Mouse (Mus musculus) CH12.LX (cell line): Measurements from ENCODE around the gene Il5ra. TPM values are rescaled to one million over a fixed set of nuclear protein-coding genes. Genes with fewer than 3 reads are reported as not detected.

Experiments
- DNase-seq: peaks from one replicate; pipeline ENCODE4 v3.0.0-alpha.2; 2013; ENCODE audit errors: extremely low read depth
- H3K27ac ChIP-seq: 2 replicates; pipeline ENCODE4 v1.5.1; 2012; ENCODE audit warnings: low read depth, mild to moderate bottlenecking, control low read depth, moderate library complexity; ENCODE audit not compliant: insufficient read depth
- H3K27me3 ChIP-seq: replicated peaks from 2 replicates; pipeline ENCODE3; 2012; ENCODE audit warnings: inconsistent platforms
- H3K36me3 ChIP-seq, 2 experiments: replicated peaks in 1 of 2; 2 replicates each; pipeline versions ENCODE3 to v1.6.1; 2012; ENCODE audit warnings: inconsistent platforms in 1 of 2, low read length in 1 of 2, mild to moderate bottlenecking in 1 of 2, mixed read lengths in 1 of 2, moderate library complexity in 1 of 2; ENCODE audit not compliant: control insufficient read depth in 1 of 2, insufficient read depth in 1 of 2
- H3K4me1 ChIP-seq, 2 experiments: 2 replicates each; pipeline ENCODE4 v1.6.1; 2012; ENCODE audit warnings: inconsistent platforms in 1 of 2, moderate library complexity in 1 of 2; ENCODE audit not compliant: insufficient read depth in 2 of 2, control insufficient read depth in 1 of 2
- H3K4me2 ChIP-seq: 2 replicates; pipeline ENCODE4 v1.6.1; 2012; ENCODE audit warnings: low read depth, mild to moderate bottlenecking, control low read depth; ENCODE audit not compliant: poor library complexity, insufficient read depth, severe bottlenecking
- H3K4me3 ChIP-seq, 3 experiments: fragments of 150-350 bp in 1 of 3; sonication (generic) in 1 of 3; replicated peaks in 1 of 3; 2 replicates each; pipeline versions ENCODE3 to v1.5.1; 2011 to 2012; ENCODE audit warnings: low read depth in 2 of 3, low read length in 2 of 3, mild to moderate bottlenecking in 2 of 3, moderate library complexity in 2 of 3, control low read depth in 1 of 3, improper control_type of control experiment in 1 of 3, inconsistent platforms in 1 of 3, mixed read lengths in 1 of 3; ENCODE audit not compliant: poor library complexity in 1 of 3
- H3K79me2 ChIP-seq: replicated peaks from 2 replicates; pipeline ENCODE4 v1.6.1; 2012; ENCODE audit warnings: mild to moderate bottlenecking, moderate library complexity; ENCODE audit not compliant: control insufficient read depth, poor library complexity, insufficient read depth, severe bottlenecking; ENCODE audit errors: extremely low read depth
- H3K9ac ChIP-seq: 2 replicates; pipeline ENCODE4 v1.6.1; 2012; ENCODE audit warnings: low read depth, mild to moderate bottlenecking, control low read depth, moderate library complexity; ENCODE audit not compliant: insufficient read depth
- H3K9me3 ChIP-seq: replicated peaks from 2 replicates; pipeline ENCODE3; 2012; ENCODE audit warnings: low read length, inconsistent platforms, mixed read lengths
- BHLHE40 ChIP-seq: IDR thresholded peaks from 2 replicates; pipeline ENCODE4 v1.6.1; 2011; ENCODE audit warnings: mild to moderate bottlenecking, low read depth, low read length, improper control_type of control experiment
- CHD1 ChIP-seq: IDR thresholded peaks from 2 replicates; pipeline ENCODE4 v1.6.1; 2012; ENCODE audit warnings: low read depth, low read length, improper control_type of control experiment, inconsistent platforms
- CHD2 ChIP-seq: IDR thresholded peaks from 2 replicates; pipeline ENCODE4 v1.6.1; 2011; ENCODE audit warnings: low read length, improper control_type of control experiment
- CTCF ChIP-seq, 2 experiments: IDR thresholded peaks in 1 of 2; conservative IDR thresholded peaks in 1 of 2; 2 replicates each; pipeline ENCODE4 v1.5.1; 2011 to 2012; ENCODE audit warnings: low read depth in 2 of 2, low read length in 2 of 2, improper control_type of control experiment in 1 of 2, inconsistent platforms in 1 of 2, mild to moderate bottlenecking in 1 of 2, moderate library complexity in 1 of 2
- E2F4 ChIP-seq: IDR thresholded peaks from 2 replicates; pipeline ENCODE4 v1.6.1; 2011; ENCODE audit warnings: low read depth, low read length, improper control_type of control experiment; ENCODE audit not compliant: insufficient replicate concordance
- ELF1 ChIP-seq: IDR thresholded peaks from 2 replicates; pipeline ENCODE4 v1.6.1; 2014; ENCODE audit warnings: low read depth, mild to moderate bottlenecking, inconsistent platforms, low read length, improper control_type of control experiment
- EP300 ChIP-seq: IDR thresholded peaks from 2 replicates; pipeline ENCODE4 v1.6.1; 2011; ENCODE audit warnings: low read length, improper control_type of control experiment
- ETS1 ChIP-seq: conservative IDR thresholded peaks from 2 replicates; pipeline ENCODE4 v1.6.1; 2012; ENCODE audit warnings: low read depth, mild to moderate bottlenecking, inconsistent platforms, low read length, improper control_type of control experiment, moderate library complexity
- GABPA ChIP-seq: IDR thresholded peaks from 2 replicates; pipeline ENCODE4 v1.6.1; 2012; ENCODE audit warnings: low read depth, low read length, improper control_type of control experiment, inconsistent platforms; ENCODE audit not compliant: insufficient replicate concordance
- HCFC1 ChIP-seq: IDR thresholded peaks from 2 replicates; pipeline ENCODE4 v1.6.1; 2012; ENCODE audit warnings: low read depth, mild to moderate bottlenecking, inconsistent platforms, low read length, improper control_type of control experiment
- IRF4 ChIP-seq: IDR thresholded peaks from 2 replicates; pipeline ENCODE4 v1.6.1; 2014; ENCODE audit warnings: low read depth, mild to moderate bottlenecking, inconsistent platforms, low read length, improper control_type of control experiment
- JUN ChIP-seq: IDR thresholded peaks from 2 replicates; pipeline ENCODE4 v1.6.1; 2011; ENCODE audit warnings: low read depth, mild to moderate bottlenecking, low read length, improper control_type of control experiment, moderate library complexity; ENCODE audit not compliant: insufficient read depth
- JUND ChIP-seq: conservative IDR thresholded peaks from 2 replicates; pipeline ENCODE4 v1.6.1; 2011; ENCODE audit warnings: low read depth, low read length, improper control_type of control experiment
- KAT2A ChIP-seq: IDR thresholded peaks from 2 replicates; pipeline ENCODE4 v1.6.1; 2012; ENCODE audit warnings: low read length, improper control_type of control experiment, inconsistent platforms; ENCODE audit not compliant: insufficient replicate concordance
- MAFK ChIP-seq: IDR thresholded peaks from 2 replicates; pipeline ENCODE4 v1.6.1; 2011; ENCODE audit warnings: low read length, improper control_type of control experiment; ENCODE audit not compliant: insufficient replicate concordance
- MAX ChIP-seq: IDR thresholded peaks from 2 replicates; pipeline ENCODE4 v1.6.1; 2011; ENCODE audit warnings: low read length, improper control_type of control experiment
- MAZ ChIP-seq: IDR thresholded peaks from 2 replicates; pipeline ENCODE4 v1.6.1; 2012; ENCODE audit warnings: low read depth, mild to moderate bottlenecking, inconsistent platforms, low read length, improper control_type of control experiment, moderate library complexity
- MEF2A ChIP-seq: IDR thresholded peaks from 2 replicates; pipeline ENCODE4 v1.6.1; 2014; ENCODE audit warnings: low read depth, mild to moderate bottlenecking, inconsistent platforms, low read length, improper control_type of control experiment, borderline replicate concordance
- MXI1 ChIP-seq: IDR thresholded peaks from 2 replicates; pipeline ENCODE4 v1.6.1; 2011; ENCODE audit warnings: mild to moderate bottlenecking, low read depth, low read length, improper control_type of control experiment
- MYC ChIP-seq: IDR thresholded peaks from 2 replicates; pipeline ENCODE4 v1.6.1; 2011; ENCODE audit warnings: low read depth, mild to moderate bottlenecking, improper control_type of control experiment, low read length
- NELFE ChIP-seq: IDR thresholded peaks from 2 replicates; pipeline ENCODE4 v1.6.1; 2011; ENCODE audit warnings: low read depth, low read length, improper control_type of control experiment
- NRF1 ChIP-seq: IDR thresholded peaks from 2 replicates; pipeline ENCODE4 v1.6.1; 2014; ENCODE audit warnings: low read depth, mild to moderate bottlenecking, inconsistent platforms, low read length, improper control_type of control experiment, moderate library complexity
- PAX5 ChIP-seq: IDR thresholded peaks from 2 replicates; pipeline ENCODE4 v1.6.1; 2012; ENCODE audit warnings: low read length, inconsistent platforms, mixed read lengths
- POLR2A ChIP-seq: IDR thresholded peaks from 2 replicates; pipeline ENCODE4 v1.6.1; 2011; ENCODE audit warnings: low read depth, mild to moderate bottlenecking, improper control_type of control experiment, low read length
- POLR2AphosphoS2 ChIP-seq: IDR thresholded peaks from 2 replicates; pipeline ENCODE4 v1.6.1; 2011; ENCODE audit warnings: low read depth, low read length, improper control_type of control experiment
- RAD21 ChIP-seq: IDR thresholded peaks from 2 replicates; pipeline ENCODE4 v1.6.1; 2011; ENCODE audit warnings: low read depth, mild to moderate bottlenecking, low read length, improper control_type of control experiment, moderate library complexity
- RCOR1 ChIP-seq: conservative IDR thresholded peaks from 2 replicates; pipeline ENCODE4 v1.6.1; 2012; ENCODE audit warnings: low read depth, mild to moderate bottlenecking, inconsistent platforms, low read length, improper control_type of control experiment
- SIN3A ChIP-seq: IDR thresholded peaks from 2 replicates; pipeline ENCODE4 v1.6.1; 2012; ENCODE audit warnings: low read length, improper control_type of control experiment, inconsistent platforms
- SMC3 ChIP-seq: IDR thresholded peaks from 2 replicates; pipeline ENCODE4 v1.6.1; 2011; ENCODE audit warnings: low read depth, low read length, improper control_type of control experiment
- TBP ChIP-seq: conservative IDR thresholded peaks from 2 replicates; pipeline ENCODE4 v1.6.1; 2011; ENCODE audit warnings: low read depth, low read length, improper control_type of control experiment
- TCF12 ChIP-seq: IDR thresholded peaks from 2 replicates; pipeline ENCODE4 v1.6.1; 2014; ENCODE audit warnings: low read depth, mild to moderate bottlenecking, inconsistent platforms, low read length, improper control_type of control experiment
- UBTF ChIP-seq: IDR thresholded peaks from 2 replicates; pipeline ENCODE4 v1.6.1; 2012; ENCODE audit warnings: low read depth, mild to moderate bottlenecking, inconsistent platforms, low read length, improper control_type of control experiment, moderate library complexity
- USF1 ChIP-seq: IDR thresholded peaks from 2 replicates; pipeline ENCODE4 v1.6.1; 2014; ENCODE audit warnings: low read depth, mild to moderate bottlenecking, inconsistent platforms, low read length, improper control_type of control experiment
- USF2 ChIP-seq: conservative IDR thresholded peaks from 2 replicates; pipeline ENCODE4 v1.6.1; 2011; ENCODE audit warnings: low read depth, low read length, improper control_type of control experiment
- ZC3H11A ChIP-seq: IDR thresholded peaks from 2 replicates; pipeline ENCODE4 v1.6.1; 2012; ENCODE audit warnings: low read depth, mild to moderate bottlenecking, inconsistent platforms, low read length, improper control_type of control experiment
- ZKSCAN1 ChIP-seq: IDR thresholded peaks from 2 replicates; pipeline ENCODE4 v1.6.1; 2012; ENCODE audit warnings: low read depth, inconsistent platforms, low read length, improper control_type of control experiment, borderline replicate concordance
- ZMIZ1 ChIP-seq: IDR thresholded peaks from 2 replicates; pipeline ENCODE4 v1.6.1; 2012; ENCODE audit warnings: low read depth, mild to moderate bottlenecking, inconsistent platforms, low read length, improper control_type of control experiment
- ZNF384 ChIP-seq: IDR thresholded peaks from 2 replicates; pipeline ENCODE4 v1.6.1; 2012; ENCODE audit warnings: low read depth, low read length, improper control_type of control experiment, inconsistent platforms
- dilution Hi-C: fragments of 300-500 bp; cut with MboI; formaldehyde crosslinking; loops from 2 replicates; pipeline ENCODE4 v1.14.3; 2020; ENCODE audit warnings: low sequenced_read_pairs; ENCODE audit not compliant: extremely low pct_unique_long_range_greater_than_20kb, extremely low pct_ligation_motif_present
- in situ Hi-C: fragments of 300-500 bp; cut with MboI; formaldehyde crosslinking; loops from 3 replicates; pipeline ENCODE4 v1.14.3; 2019; ENCODE audit warnings: low sequenced_read_pairs, low pct_ligation_motif_present, low pct_unique_long_range_greater_than_20kb, mixed read lengths
- polyA plus RNA-seq: library from polyadenylated mRNA; unstranded; fragments of >175 nt; gene quantifications from 2 replicates; pipeline ENCODE4 v1.2.1, GENCODE M21; 2012; ENCODE audit warnings: low read depth; ENCODE audit not compliant: insufficient read length
- total RNA-seq, 2 experiments: library from RNA; depleted of rRNA; stranded (reverse); fragments of 300-350 nt in 1 of 2; fragments of >200 nt in 1 of 2; gene quantifications; 2 replicates each; pipeline ENCODE4 v1.2.3; 2012 to 2014

Gene Il5ra
- total and polyA plus RNA-seq, 3 experiments: 65.0 to 119 (median 70.2) TPM

GRCm38 (mm10) chr6:106750291-106750690 lies 1.5 kb upstream of the Il5ra start:
- Histone ChIP-seq H3K4me2 (peak overlapping the region; percentile 86), H3K27ac (peak overlapping the region; percentile 86), H3K4me1 (peaks cover 2 to 19% of the 10 kb centered on the region in 2 experiments; a peak in 2 of 4 replicates), H3K4me3 (peak overlapping the region; percentile 26 to 34 (median 31)), H3K36me3 (no peaks in the 10 kb centered on the region), H3K79me2 (peaks cover 13% of the 10 kb centered on the region), H3K9me3 (no peaks in the 10 kb centered on the region), H3K27me3 (no peaks in the 10 kb centered on the region), H3K9ac (peak overlapping the region; percentile 65)
- TF ChIP-seq RCOR1 (no peak; the same call in 1 of the 2 replicates), IRF4 (peak; percentile 97), CTCF (conservative IDR thresholded peaks at IDR 0.05 in 1 of 2, IDR thresholded peaks at IDR 0.05 in 1 of 2; ENCODE audit: low read depth in 2 of 2, low read length in 2 of 2) (no peak), KAT2A (no peak), SMC3 (no peak), ZMIZ1 (peak; percentile 16; the same call in 1 of the 2 replicates), BHLHE40 (peak; percentile 64), MYC (peak; percentile 88), MAFK (0 out of 2 replicates have a peak, but pooled peaks have one; percentile 40), NRF1 (no peak), ZKSCAN1 (no peak), RAD21 (no peak; the same call in 1 of the 2 replicates), ELF1 (no peak), JUN (no peak; the same call in 1 of the 2 replicates), USF2 (no peak), NELFE (0 out of 2 replicates have a peak, but pooled peaks have one; percentile 8), JUND (0 out of 2 replicates have a peak, but pooled peaks have one; percentile 62), MXI1 (0 out of 2 replicates have a peak, but pooled peaks have one; percentile 57), POLR2A (peak; percentile 38; the same call in 1 of the 2 replicates), E2F4 (no peak), EP300 (peak; percentile 97), USF1 (no peak), ZNF384 (peak; percentile 93), SIN3A (peak; percentile 79; the same call in 1 of the 2 replicates), TCF12 (peak; percentile 87), UBTF (no peak), CHD1 (no peak), CHD2 (peak; percentile 62), ETS1 (peak; percentile 93), POLR2AphosphoS2 (no peak), MEF2A (peak; percentile 77; the same call in 1 of the 2 replicates), TBP (peak; percentile 70; the same call in 1 of the 2 replicates), PAX5 (no peak), MAZ (peak; percentile 18; the same call in 1 of the 2 replicates), ZC3H11A (no peak), GABPA (no peak), MAX (no peak), HCFC1 (peak; percentile 21; the same call in 1 of the 2 replicates)
- dilution Hi-C loops (no loop called here), in situ Hi-C loops (no loop called here)
- DNase-seq: peak; percentile 84
